ENCODE assay signal across 13 mouse cellular contexts in the genomic region with DNA sequence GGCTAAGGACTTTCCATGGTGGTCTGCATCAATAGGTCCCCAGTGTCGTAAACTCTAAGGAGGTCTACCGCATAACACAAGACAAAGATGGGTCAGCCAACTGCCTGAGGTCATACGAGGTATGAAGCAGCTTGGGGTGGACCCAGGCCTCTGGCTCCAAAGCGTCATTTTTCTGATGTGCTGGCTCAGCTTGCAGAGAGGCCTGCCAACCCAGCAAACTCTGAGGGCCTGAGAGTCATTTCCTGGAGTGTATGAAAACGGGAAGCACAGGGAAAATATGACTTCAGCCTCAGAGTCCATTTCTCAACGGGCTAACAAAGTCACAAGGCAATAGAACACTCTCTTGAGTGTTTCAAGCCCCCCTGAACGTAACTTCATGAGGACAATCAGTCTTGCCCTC. TPM values are rescaled to one million over a fixed set of nuclear protein-coding genes. Genes with fewer than 3 reads are reported as not detected.
A peak's percentile ranks its signal among the peaks of the same experiment; 100 is the strongest.
DNase-seq lines count a peak whose midpoint lies in the region; ATAC-seq lines count a peak whose summit lies in the region.
"Had no signal": no experiment of that assay in that cellular context is flagged by ENCODE, and none has a peak within 500 bp of the region (broad histone marks: within the 10 kb centered on the region; RNA-seq: fewer than 3 reads in every experiment).

No protein-coding gene starts in this region.

- no peaks in the 10 kb centered on the region; the same call in 1 of the 2 replicates for H3K27me3 ChIP-seq in kidney, embryonic 15.5 days
- H3K27me3 ChIP-seq in forebrain, embryonic 16.5 days (replicated peaks; ENCODE audit: control insufficient read depth, insufficient read depth, low read length) = no peaks in the 10 kb centered on the region

- ATAC-seq in kidney, embryonic 15.5 days (replicated peaks; ENCODE audit: low FRiP score) = no peak
- ATAC-seq in megakaryocyte progenitor cell, adult 5-6 weeks (replicated peaks; ENCODE audit: poor library complexity) = peak; percentile 84
- ATAC-seq in forebrain, embryonic 16.5 days = no peak

- H3K9me3 ChIP-seq in kidney, embryonic 15.5 days (replicated peaks) = no peaks in the 10 kb centered on the region
- no peaks in the 10 kb centered on the region for H3K9me3 ChIP-seq in forebrain, embryonic 16.5 days (ENCODE audit: control insufficient read depth, low read length)
- H3K9me3 ChIP-seq: G1E had no signal

- H3K4me2 ChIP-seq in kidney, embryonic 15.5 days = no peak overlapping the region
- no peak overlapping the region for H3K4me2 ChIP-seq in forebrain, embryonic 16.5 days (ENCODE audit: low read length)
- H3K4me2 ChIP-seq: midbrain, embryonic 11.5 days had no signal

- H3K36me3 ChIP-seq in kidney, embryonic 15.5 days = peaks cover 43% of the 10 kb centered on the region
- no peaks in the 10 kb centered on the region for H3K36me3 ChIP-seq in forebrain, embryonic 16.5 days (ENCODE audit: control insufficient read depth, insufficient read depth)
- H3K36me3 ChIP-seq: G1E had no signal

- WGBS in kidney, embryonic 15.5 days = 67% methylated on average over 7 of the region's 7 CpGs
- 85% methylated on average over 7 of the region's 7 CpGs for WGBS in forebrain, embryonic 16.5 days

- no peak overlapping the region for H3K9ac ChIP-seq in kidney, embryonic 15.5 days
- H3K9ac ChIP-seq in forebrain, embryonic 16.5 days (replicated peaks; ENCODE audit: low read depth, low read length) = no peak overlapping the region

- intact Hi-C loops in heart, postnatal 14 days (cut with DNase I) = no loop called here

- DNase-seq in kidney, postnatal 14 days = peak; percentile 66
- peak; percentile 54 for DNase-seq in gastrocnemius, adult 18-20 months (ENCODE audit: low spot score)
- peak; percentile 62 to 76 for DNase-seq in heart, postnatal 14 days
- DNase-seq in thymus, postnatal 10 days (ENCODE audit: low spot score in 2 of 2) = no peak
- DNase-seq in spleen, adult 12 weeks (ENCODE audit: low spot score) = no peak
- DNase-seq: adrenal gland, postnatal 14 days; cerebellum, postnatal 25 days; layer of hippocampus, postnatal 36 days had no signal

- H3K27ac ChIP-seq in kidney, embryonic 15.5 days = no peak overlapping the region
- no peak overlapping the region for H3K27ac ChIP-seq in forebrain, embryonic 16.5 days (ENCODE audit: low read length)

- H3K4me3 ChIP-seq in kidney, embryonic 15.5 days (replicated peaks) = no peak overlapping the region
- H3K4me3 ChIP-seq in forebrain, embryonic 16.5 days (replicated peaks; ENCODE audit: low read length) = no peak overlapping the region

- peaks cover 23% of the 10 kb centered on the region for H3K4me1 ChIP-seq in kidney, embryonic 15.5 days
- peaks cover 10% of the 10 kb centered on the region for H3K4me1 ChIP-seq in forebrain, embryonic 16.5 days (replicated peaks; ENCODE audit: control insufficient read depth, insufficient read depth, low read length)

RNA-seq across cellular contexts. Expression of a gene that starts 28.9 kb away (rescaled TPM):
- 31.3 and 32.0 TPM in 2 replicates for polyA plus RNA-seq in kidney, embryonic 15.5 days (2015; fragmentation: Nextera tagmentation; extraction: Ambion mirVana)
- total RNA-seq in gastrocnemius, adult 18-20 months (2021) = 10 to 100 TPM in 1 of 2 experiments, 1 to 10 TPM in 1; 9.2 to 11.3 TPM
- 10 to 100 TPM; 28.4 to 28.7 TPM for total RNA-seq in heart, postnatal 14 days (2021)
- 35.4 and 45.4 TPM in 2 replicates for total RNA-seq in megakaryocyte progenitor cell, adult 5-6 weeks (2015)
- 40.1 and 42.2 TPM in 2 replicates for total RNA-seq in megakaryocyte progenitor cell, adult 5-6 weeks (2017)
- 8.4 and 10.9 TPM in 2 replicates for polyA plus RNA-seq in forebrain, embryonic 16.5 days (2015; fragmentation: Nextera tagmentation; extraction: Ambion mirVana)
- polyA plus RNA-seq: G1E had no signal

Comparison
In these comparisons a context has a peak if more than half of its experiments do, and no peak if none do; other contexts are left out.
1. DNase-seq: peak in kidney, postnatal 14 days (single experiment), gastrocnemius, adult 18-20 months (single experiment) and heart, postnatal 14 days (2 of 2); none in thymus, postnatal 10 days (0 of 2) and spleen, adult 12 weeks (single experiment).